Mouse (Mus musculus): ENCODE measurements around the gene Vav1.
"Not testable (repeated sequence)": the region's sequence is repeated elsewhere in the genome, so short reads cannot be mapped to it uniquely, and the experiment has no call there.

Gene Vav1

GRCm38 (mm10) chr17:57280411-57280810 lies 1.5 kb downstream of the Vav1 start:
- peak; percentile 28 for DNase-seq (ENCODE audit: low spot score)

DNA sequence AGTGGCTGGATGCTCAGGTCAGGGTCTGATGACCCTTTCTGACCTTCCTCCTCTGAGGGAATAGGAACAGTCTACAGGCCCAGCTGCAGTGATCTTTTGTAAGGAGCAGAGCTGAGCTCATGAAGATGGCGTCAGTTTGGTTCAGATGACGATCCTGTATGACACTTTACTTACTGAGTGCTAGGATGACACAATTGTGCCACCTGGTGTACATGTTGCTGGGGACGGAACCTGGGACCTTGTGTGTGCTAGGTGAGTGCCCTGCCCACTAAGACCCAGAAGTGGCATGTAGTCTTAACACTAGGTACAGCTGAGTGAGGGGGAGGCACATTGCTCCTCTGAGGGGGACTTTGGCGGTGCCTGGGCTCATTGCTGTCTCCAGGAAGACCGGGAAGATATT lies 5.0 kb downstream of the Vav1 start:
- DNase-seq (ENCODE audit: low spot score) = no peak

- DNase-seq (ENCODE audit: low spot score) = no peak
Observed at GRCm38 (mm10) chr17:57285077-57285476, 6.2 kb downstream of the Vav1 start.

DNA sequence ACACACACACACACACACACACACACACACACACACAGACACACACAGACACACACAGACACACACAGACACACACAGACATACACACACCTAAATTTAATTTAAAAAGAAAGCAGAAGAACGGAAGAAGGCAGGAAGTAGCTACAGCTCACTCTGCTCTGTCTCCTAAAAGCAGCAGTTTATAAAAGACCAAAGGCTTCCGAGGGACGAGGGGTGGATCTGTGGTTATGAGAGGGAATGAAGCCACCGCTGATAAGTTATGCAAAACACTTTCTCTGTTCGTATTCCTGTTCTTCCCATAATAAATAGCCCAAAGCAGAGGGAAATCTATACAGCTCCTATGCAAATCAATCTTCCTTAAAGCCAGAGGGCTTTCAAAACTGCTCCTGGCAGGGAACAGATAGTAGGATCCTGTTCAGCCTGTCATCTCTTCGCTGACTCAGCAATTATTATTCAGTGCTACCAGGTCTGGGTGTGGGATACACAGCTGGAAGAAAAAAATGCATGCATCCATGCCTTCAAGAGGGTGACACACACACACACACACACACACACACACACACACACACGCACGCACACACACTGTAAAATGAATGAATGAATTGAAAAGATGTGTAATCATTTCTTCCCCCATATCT lies 7.9 kb downstream of the Vav1 start:
- DNase-seq (ENCODE audit: low spot score) = no peak

DNA sequence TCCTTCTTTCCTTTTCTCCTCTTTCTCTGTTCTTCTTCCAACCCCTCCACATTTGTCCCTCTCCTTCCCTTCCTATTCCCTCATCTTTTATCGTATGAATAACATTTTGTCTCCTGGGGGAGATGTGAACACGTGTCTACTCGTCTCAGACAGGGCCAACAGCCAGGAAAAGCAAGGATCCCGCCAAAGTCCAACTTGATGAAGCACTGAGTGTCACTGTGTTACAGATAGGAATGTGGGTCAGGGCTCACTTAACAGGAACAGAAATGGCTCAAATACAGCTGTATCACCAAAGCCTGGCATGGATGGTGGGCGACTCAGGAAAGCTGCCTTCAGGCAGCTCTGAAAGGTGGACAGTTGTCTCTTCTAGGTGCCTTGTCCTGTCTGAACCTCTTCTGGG lies 10.4 kb downstream of the Vav1 start:
- DNase-seq (ENCODE audit: low spot score) = peak; percentile 56

GRCm38 (mm10) chr17:57290001-57290670 lies 11.2 kb downstream of the Vav1 start:
- no peak for DNase-seq (ENCODE audit: low spot score)

GRCm38 (mm10) chr17:57290671-57291055 lies 11.8 kb downstream of the Vav1 start:
- no peak for DNase-seq (ENCODE audit: low spot score)

- no peak for DNase-seq (ENCODE audit: low spot score)
Observed at GRCm38 (mm10) chr17:57292302-57292701, 13.4 kb downstream of the Vav1 start.

DNA sequence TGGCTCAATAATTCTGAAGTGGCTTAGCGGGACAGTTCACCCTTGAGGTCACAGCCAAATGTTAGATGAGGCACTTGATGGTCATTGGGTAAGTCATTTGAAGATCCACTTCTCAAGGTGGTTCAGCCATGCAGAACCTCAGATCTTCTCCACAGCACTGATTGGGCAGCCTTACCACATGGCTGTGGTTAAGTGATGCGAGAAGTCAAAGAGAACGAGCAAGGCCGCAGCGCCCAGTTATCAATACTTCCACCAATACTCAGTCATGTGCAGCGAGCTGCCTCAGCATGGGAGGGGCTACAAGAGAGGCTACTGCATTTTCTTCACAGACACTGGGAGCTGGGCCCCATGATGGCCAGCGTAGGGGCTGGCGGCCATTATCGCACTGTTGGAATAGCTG lies 14.1 kb downstream of the Vav1 start:
- DNase-seq (ENCODE audit: low spot score) = no peak

- no peak for DNase-seq (ENCODE audit: low spot score)
Observed at GRCm38 (mm10) chr17:57295935-57296334, 17.0 kb downstream of the Vav1 start.

GRCm38 (mm10) chr17:57297040-57297439 lies 18.1 kb downstream of the Vav1 start:
- DNase-seq (ENCODE audit: low spot score) = no peak

- DNase-seq (ENCODE audit: low spot score) = no peak
Observed at GRCm38 (mm10) chr17:57305593-57305992, 26.7 kb downstream of the Vav1 start.

DNA sequence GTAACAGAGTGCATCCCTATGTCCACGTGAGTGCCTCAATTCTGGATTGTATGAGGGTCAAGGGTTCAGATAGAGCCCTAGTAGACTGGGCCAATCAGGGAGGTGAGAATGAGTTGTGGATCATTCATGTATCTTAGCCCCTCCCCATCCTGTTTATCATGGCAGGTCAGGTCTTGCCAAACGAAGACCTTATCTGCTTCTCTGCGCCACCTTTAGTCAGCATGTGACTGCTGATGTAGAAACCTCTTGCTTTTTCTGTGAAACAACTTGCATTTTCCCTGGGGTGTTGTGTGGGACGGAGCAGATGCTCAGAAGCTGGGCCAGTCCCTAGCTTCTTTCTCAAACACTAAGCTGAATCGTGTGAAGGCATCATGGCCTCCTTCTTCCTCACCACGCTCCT lies 28.2 kb downstream of the Vav1 start:
- DNase-seq (ENCODE audit: low spot score) = no peak

DNA sequence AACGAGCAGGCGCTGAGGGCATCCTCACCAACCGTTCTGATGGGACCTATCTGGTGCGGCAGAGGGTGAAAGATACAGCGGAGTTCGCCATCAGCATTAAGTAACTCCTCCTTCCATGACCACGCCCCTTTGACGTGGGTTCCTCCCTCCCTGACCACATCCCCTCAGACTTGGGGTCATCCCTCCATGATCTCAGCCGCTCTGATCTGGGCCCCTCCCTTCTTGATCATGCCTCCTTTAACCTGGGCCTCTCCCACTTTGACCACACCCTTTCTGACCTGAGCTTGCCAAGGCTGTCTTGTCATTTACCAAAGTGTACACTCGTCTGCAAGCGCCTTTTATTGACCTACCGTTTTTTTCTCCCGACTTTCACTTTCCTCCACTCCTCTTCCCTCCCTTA lies 32.9 kb downstream of the Vav1 start:
- DNase-seq (ENCODE audit: low spot score) = no peak

DNA sequence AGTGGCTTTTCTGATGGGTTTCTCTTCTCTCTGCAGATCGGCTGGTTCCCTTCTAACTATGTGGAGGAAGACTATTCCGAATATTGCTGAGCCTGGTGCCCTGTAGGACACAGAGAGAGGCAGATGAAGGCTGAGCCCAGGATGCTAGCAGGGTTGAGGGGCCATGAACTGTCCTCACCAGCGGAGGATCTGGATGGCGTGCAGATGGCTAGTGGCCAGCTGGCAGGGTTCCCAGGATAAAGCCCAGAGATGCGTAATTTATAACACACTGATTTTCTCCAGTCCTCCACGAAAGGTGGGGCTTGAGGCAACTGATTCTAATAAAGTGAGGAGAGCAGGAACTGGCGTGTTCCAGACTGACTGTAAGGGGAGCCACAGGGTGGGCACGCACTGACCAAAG lies 48.7 kb downstream of the Vav1 start:
- DNase-seq (ENCODE audit: low spot score) = peak; percentile 33

DNA sequence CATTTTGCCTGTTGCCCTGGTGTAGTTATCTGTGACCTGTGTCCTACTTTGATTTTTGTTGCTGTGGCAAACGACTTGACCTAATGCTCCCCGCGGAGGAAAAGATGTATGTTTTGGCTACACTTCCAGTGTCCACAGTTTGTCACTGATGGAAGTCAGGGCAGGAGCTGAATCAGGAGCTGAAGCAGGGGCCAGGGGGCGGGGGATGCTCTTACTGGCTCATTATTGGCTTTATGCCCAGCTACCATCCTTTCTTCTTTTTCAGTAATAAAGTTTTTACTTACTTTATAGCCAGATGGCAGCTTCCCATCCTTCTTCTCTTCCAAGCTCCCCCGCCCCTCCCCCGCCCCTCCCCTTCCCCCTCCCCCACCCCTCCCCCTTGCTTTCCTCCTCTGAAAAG lies 50.0 kb downstream of the Vav1 start:
- no peak for DNase-seq (ENCODE audit: low spot score)

DNA sequence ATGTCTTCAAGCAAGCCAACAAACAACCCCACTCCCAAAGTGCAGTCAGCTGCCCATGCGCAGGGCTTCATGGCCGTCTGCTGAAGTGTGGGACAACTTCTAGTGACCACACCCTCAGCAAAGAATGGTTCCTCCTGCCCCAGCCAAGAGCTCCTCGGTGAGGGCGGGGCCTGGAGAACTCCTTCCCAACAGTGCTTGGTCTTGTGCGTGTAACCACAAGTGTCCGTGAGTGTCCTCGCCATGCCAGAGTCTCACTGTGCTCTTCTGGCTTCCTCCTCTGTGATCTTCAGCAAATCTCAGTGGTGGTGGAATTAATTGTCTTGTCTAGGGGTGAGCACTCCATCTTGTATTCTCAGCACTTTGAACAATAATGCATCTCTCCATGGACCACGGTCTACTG lies 52.1 kb downstream of the Vav1 start:
- DNase-seq (ENCODE audit: low spot score) = no peak

- DNase-seq (ENCODE audit: low spot score) = no peak
Observed at GRCm38 (mm10) chr17:57332241-57332640, 53.3 kb downstream of the Vav1 start.

DNA sequence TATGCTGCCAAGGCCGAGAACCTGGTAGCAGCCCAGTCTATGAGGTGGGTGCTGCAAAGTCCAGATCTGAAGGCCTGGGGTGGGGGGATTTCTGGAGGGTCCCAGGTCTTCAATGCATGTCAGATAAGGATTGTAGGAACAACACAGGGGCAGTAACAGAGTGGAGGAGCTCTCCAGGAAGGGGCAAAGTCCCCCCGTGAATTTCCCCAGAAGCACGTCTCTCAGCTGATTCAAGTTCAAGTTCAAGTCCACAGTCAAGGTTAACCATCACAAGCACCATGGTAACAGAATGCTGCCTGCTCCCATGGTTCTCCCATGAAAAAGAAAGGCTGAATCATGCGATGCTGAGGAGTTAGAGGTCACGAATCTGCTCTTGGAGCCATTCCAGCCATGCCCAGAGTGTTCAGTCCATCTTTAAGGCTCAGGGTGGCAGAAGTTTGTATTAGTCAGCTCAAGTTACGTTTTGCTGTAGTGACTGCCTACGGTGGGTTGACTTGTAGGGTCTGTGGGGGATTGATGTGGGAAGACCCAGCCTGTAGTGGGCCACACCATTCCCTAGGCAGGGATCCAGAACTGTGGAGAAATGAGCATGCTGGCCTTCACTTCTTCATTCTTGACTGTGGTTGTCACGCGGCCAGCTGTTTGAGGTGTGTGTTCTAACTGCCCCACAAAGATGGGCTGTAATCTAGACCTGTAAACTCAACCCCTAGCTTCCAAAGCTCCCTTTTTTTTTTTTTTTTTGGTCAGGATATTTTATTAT lies 55.3 kb downstream of the Vav1 start:
- peak; percentile 23 for DNase-seq (ENCODE audit: low spot score)

DNA sequence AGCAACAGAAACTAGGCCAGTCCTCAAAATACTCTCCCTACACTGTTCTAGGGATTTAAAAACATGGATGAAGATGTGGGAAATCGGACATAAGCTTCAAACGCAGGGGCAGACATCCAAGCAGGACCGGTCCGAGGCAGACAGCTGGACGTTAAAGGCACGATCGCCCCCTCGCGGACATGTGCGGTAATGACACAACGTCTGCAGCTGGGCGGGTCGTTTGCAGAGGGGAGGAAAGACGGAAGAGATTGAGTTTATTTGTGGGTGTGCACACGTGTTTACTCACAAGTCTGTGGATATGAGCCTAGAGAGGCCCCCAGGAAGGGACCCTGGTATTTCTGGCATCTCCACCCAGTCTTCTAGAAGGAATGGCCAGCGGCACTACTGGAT lies 55.9 kb downstream of the Vav1 start:
- peak; percentile 87 for DNase-seq (ENCODE audit: low spot score)

DNA sequence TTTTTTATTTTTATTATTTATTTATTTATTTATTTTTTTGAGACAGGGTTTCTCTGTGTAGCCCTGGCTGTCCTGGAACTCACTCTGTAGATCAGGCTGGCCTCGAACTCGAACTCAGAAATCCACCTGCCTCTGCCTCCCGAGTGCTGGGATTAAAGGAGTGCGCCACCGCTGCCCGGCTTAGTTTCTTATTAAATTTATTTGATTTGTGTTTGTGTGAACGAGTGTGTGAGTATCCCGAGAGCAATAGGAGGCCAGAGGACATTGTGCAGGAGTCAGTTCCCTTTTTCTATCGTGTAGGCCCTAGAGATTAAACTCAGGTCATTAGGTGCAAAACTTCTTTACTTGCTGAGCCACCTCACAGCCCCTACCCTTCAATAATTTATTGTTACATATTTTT lies 56.3 kb downstream of the Vav1 start:
- not testable (repeated sequence) for DNase-seq (ENCODE audit: low spot score)

GRCm38 (mm10) chr17:57335673-57336303 lies 56.9 kb downstream of the Vav1 start:
- peak; percentile 95 for DNase-seq (ENCODE audit: low spot score)

- no peak for DNase-seq (ENCODE audit: low spot score)
Observed at GRCm38 (mm10) chr17:57337996-57338395, 59.1 kb downstream of the Vav1 start.

Measured in adipocyte (in vitro differentiated cells).